Mouse (Mus musculus): ENCODE results near the gene Vps18. TPM values are rescaled to one million over a fixed set of nuclear protein-coding genes. Genes with fewer than 3 reads are reported as not detected.

The Vps18 gene
- total and polyA plus RNA-seq, 2 experiments from 2014 or later = 21.4 to 36.9 TPM

- H3K9me3 ChIP-seq (ENCODE audit: low read length) = no peaks in the 10 kb centered on the region
- no peak for TF ChIP-seq CTCF (IDR thresholded peaks at IDR 0.05)
- peak overlapping the region; percentile 99 for H3K4me2 ChIP-seq (ENCODE audit: low read depth, low read length, poor library complexity, severe bottlenecking)
- peaks cover 73% of the 10 kb centered on the region for H3K27me3 ChIP-seq (ENCODE audit: insufficient read depth, low read length)
- H3K4me3 ChIP-seq (ENCODE audit: low read depth, low read length) = peak overlapping the region; percentile 44
- peaks cover 3% of the 10 kb centered on the region; the same call in 1 of the 2 replicates for H3K36me3 ChIP-seq (ENCODE audit: insufficient read depth, low read length)
- no peak overlapping the region for H3K27ac ChIP-seq (ENCODE audit: low read depth, low read length)
- no peak for ATAC-seq (ENCODE audit: low FRiP score)
- WGBS = under 1% methylated on average over 59 of the region's 61 CpGs
- peaks cover 19% of the 10 kb centered on the region for H3K4me1 ChIP-seq (ENCODE audit: insufficient read depth, low read length)
- no peak for DNase-seq (ENCODE audit: low spot score)
- peak overlapping the region; percentile 54 for H3K9ac ChIP-seq (replicated peaks; ENCODE audit: low read length, poor library complexity, severe bottlenecking)
These were observed 37.9 kb downstream of the Vps18 start for GRCm38 (mm10) chr2:119326161-119327101.

GRCm38 (mm10) chr2:119327102-119327480 is 38.6 kb downstream of the Vps18 start:
- Histone ChIP-seq H3K4me3 (ENCODE audit: low read depth, low read length) (peak overlapping the region; percentile 44), H3K27ac (ENCODE audit: low read depth, low read length) (no peak overlapping the region), H3K36me3 (ENCODE audit: insufficient read depth, low read length) (peaks cover 3% of the 10 kb centered on the region; the same call in 1 of the 2 replicates), H3K9ac (replicated peaks; ENCODE audit: low read length, poor library complexity, severe bottlenecking) (peak overlapping the region; percentile 54), H3K4me1 (ENCODE audit: insufficient read depth, low read length) (peaks cover 16% of the 10 kb centered on the region), H3K4me2 (ENCODE audit: low read depth, low read length, poor library complexity, severe bottlenecking) (peak overlapping the region; percentile 99), H3K27me3 (ENCODE audit: insufficient read depth, low read length) (peaks cover 75% of the 10 kb centered on the region), H3K9me3 (ENCODE audit: low read length) (no peaks in the 10 kb centered on the region)
- ATAC-seq (ENCODE audit: low FRiP score) (no peak), DNase-seq (ENCODE audit: low spot score) (peak; percentile 53)
- WGBS = under 1% methylated on average over 30 of the region's 30 CpGs
- peak; percentile 72 for TF ChIP-seq CTCF (IDR thresholded peaks at IDR 0.05)

GRCm38 (mm10) chr2:119327942-119328526 is 39.5 kb downstream of the Vps18 start:
- H3K36me3 ChIP-seq (ENCODE audit: insufficient read depth, low read length) = peaks cover 3% of the 10 kb centered on the region; the same call in 1 of the 2 replicates
- H3K9me3 ChIP-seq (ENCODE audit: low read length) = no peaks in the 10 kb centered on the region
- peak overlapping the region; percentile 24 for H3K9ac ChIP-seq (replicated peaks; ENCODE audit: low read length, poor library complexity, severe bottlenecking)
- H3K27ac ChIP-seq (ENCODE audit: low read depth, low read length) = no peak overlapping the region
- H3K27me3 ChIP-seq (ENCODE audit: insufficient read depth, low read length) = peaks cover 70% of the 10 kb centered on the region
- WGBS = 17% methylated on average over 11 of the region's 11 CpGs
- no peak for TF ChIP-seq CTCF (IDR thresholded peaks at IDR 0.05)
- ATAC-seq (ENCODE audit: low FRiP score) (no peak), DNase-seq (ENCODE audit: low spot score) (no peak)
- peak overlapping the region; percentile 99 for H3K4me2 ChIP-seq (ENCODE audit: low read depth, low read length, poor library complexity, severe bottlenecking)
- H3K4me3 ChIP-seq (ENCODE audit: low read depth, low read length) = peak overlapping the region; percentile 44
- peaks cover 11% of the 10 kb centered on the region for H3K4me1 ChIP-seq (ENCODE audit: insufficient read depth, low read length)

- peak overlapping the region; percentile 99; the same call in 1 of the 2 replicates for H3K4me2 ChIP-seq (ENCODE audit: low read depth, low read length, poor library complexity, severe bottlenecking)
- no peak overlapping the region for H3K27ac ChIP-seq (ENCODE audit: low read depth, low read length)
- H3K36me3 ChIP-seq (ENCODE audit: insufficient read depth, low read length) = peaks cover 3% of the 10 kb centered on the region; the same call in 1 of the 2 replicates
- peaks cover 65% of the 10 kb centered on the region for H3K27me3 ChIP-seq (ENCODE audit: insufficient read depth, low read length)
- no peak overlapping the region for H3K9ac ChIP-seq (replicated peaks; ENCODE audit: low read length, poor library complexity, severe bottlenecking)
- H3K9me3 ChIP-seq (ENCODE audit: low read length) = no peaks in the 10 kb centered on the region
- ATAC-seq (ENCODE audit: low FRiP score) (no peak), DNase-seq (ENCODE audit: low spot score) (no peak)
- H3K4me3 ChIP-seq (ENCODE audit: low read depth, low read length) = no peak overlapping the region
- 37% methylated on average over 5 of the region's 5 CpGs for WGBS
- no peak for TF ChIP-seq CTCF (IDR thresholded peaks at IDR 0.05)
- H3K4me1 ChIP-seq (ENCODE audit: insufficient read depth, low read length) = peaks cover 11% of the 10 kb centered on the region
These were observed 40.0 kb downstream of the Vps18 start for GRCm38 (mm10) chr2:119328546-119328945.

- peaks cover 3% of the 10 kb centered on the region; the same call in 1 of the 2 replicates for H3K36me3 ChIP-seq (ENCODE audit: insufficient read depth, low read length)
- 0 out of 2 replicates have a peak overlapping the region, but pooled peaks have one; percentile 24 for H3K9ac ChIP-seq (replicated peaks; ENCODE audit: low read length, poor library complexity, severe bottlenecking)
- WGBS = 60% methylated on average over 3 of the region's 3 CpGs
- TF ChIP-seq CTCF (IDR thresholded peaks at IDR 0.05) = no peak
- no peak overlapping the region for H3K27ac ChIP-seq (ENCODE audit: low read depth, low read length)
- no peak for ATAC-seq (ENCODE audit: low FRiP score)
- no peak overlapping the region for H3K4me3 ChIP-seq (ENCODE audit: low read depth, low read length)
- H3K4me2 ChIP-seq (ENCODE audit: low read depth, low read length, poor library complexity, severe bottlenecking) = no peak overlapping the region
- H3K4me1 ChIP-seq (ENCODE audit: insufficient read depth, low read length) = peaks cover 11% of the 10 kb centered on the region
- peaks cover 58% of the 10 kb centered on the region for H3K27me3 ChIP-seq (ENCODE audit: insufficient read depth, low read length)
- no peaks in the 10 kb centered on the region for H3K9me3 ChIP-seq (ENCODE audit: low read length)
- DNase-seq (ENCODE audit: low spot score) = peak; percentile 53
These were observed 40.7 kb downstream of the Vps18 start for GRCm38 (mm10) chr2:119329123-119329817.
